Mouse (Mus musculus) hindlimb bud, embryonic 11.5 days (tissue): ENCODE results near the gene Gadl1.
"Not testable (repeated sequence)": the region's sequence is repeated elsewhere in the genome, so short reads cannot be mapped to it uniquely, and the experiment has no call there.

Source experiments
- DNase-seq: peaks from one replicate; pipeline ENCODE4 v3.0.0-alpha.2; 2012; ENCODE audit warnings: low read depth, low spot score; ENCODE audit errors: extremely low spot score

Gene Gadl1

GRCm38 (mm10) chr9:116017091-116017490 is 107.8 kb downstream of the Gadl1 start:
- DNase-seq: no peak

GRCm38 (mm10) chr9:116018586-116018985 is 109.3 kb downstream of the Gadl1 start:
- DNase-seq: no peak

GRCm38 (mm10) chr9:116025371-116025770 is 116.1 kb downstream of the Gadl1 start:
- DNase-seq: no peak

GRCm38 (mm10) chr9:116029076-116029475 is 119.8 kb downstream of the Gadl1 start:
- no peak for DNase-seq

GRCm38 (mm10) chr9:116032711-116033110 is 123.5 kb downstream of the Gadl1 start:
- DNase-seq: no peak

GRCm38 (mm10) chr9:116038275-116038674 is 129.0 kb downstream of the Gadl1 start:
- no peak for DNase-seq

- no peak for DNase-seq
Observed at GRCm38 (mm10) chr9:116039981-116040380, 130.7 kb downstream of the Gadl1 start.

- DNase-seq: not testable (repeated sequence)
Observed at GRCm38 (mm10) chr9:116040852-116041251, 131.6 kb downstream of the Gadl1 start.

- no peak for DNase-seq
Observed at GRCm38 (mm10) chr9:116041369-116041768, 132.1 kb downstream of the Gadl1 start.

DNA sequence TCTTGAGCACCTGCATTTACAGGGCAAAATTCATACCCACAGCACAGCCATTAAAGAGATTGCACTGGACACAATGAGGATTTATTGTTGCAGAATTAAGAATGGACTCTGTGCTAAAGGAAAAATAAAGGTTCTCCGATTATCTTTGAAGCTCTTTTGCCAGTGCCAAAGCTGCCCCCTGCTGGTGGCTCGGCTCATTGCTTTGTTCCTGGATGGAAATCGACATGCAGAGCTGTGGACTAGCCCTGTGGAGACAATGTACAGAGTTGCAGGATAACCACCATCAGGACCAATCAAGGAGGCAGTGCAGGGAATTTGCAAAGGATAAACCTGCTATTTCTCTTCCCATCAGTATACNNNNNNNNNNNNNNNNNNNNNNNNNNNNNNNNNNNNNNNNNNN is 132.5 kb downstream of the Gadl1 start:
- peak; percentile 60 for DNase-seq

GRCm38 (mm10) chr9:116049985-116050384 is 140.7 kb downstream of the Gadl1 start:
- DNase-seq: no peak

DNA sequence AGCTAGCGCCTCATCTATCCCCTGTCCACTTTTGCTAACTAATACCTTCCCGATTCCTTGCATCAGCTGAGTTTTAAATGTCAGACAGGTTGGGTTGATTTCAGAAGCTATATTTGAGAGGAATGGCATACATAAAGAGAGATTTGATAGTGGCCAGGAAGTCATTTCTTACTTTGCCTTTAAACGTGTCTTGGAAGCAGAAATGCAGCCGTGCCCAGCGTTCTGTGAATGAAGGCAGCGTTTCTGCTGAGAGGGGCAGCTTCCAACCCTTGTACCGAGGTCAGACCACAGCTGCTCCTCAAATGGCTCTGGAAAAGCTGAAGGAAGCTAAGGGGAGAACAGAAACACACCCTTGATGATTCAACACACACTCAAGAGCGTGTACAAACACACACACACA is 144.7 kb downstream of the Gadl1 start:
- no peak for DNase-seq

DNA sequence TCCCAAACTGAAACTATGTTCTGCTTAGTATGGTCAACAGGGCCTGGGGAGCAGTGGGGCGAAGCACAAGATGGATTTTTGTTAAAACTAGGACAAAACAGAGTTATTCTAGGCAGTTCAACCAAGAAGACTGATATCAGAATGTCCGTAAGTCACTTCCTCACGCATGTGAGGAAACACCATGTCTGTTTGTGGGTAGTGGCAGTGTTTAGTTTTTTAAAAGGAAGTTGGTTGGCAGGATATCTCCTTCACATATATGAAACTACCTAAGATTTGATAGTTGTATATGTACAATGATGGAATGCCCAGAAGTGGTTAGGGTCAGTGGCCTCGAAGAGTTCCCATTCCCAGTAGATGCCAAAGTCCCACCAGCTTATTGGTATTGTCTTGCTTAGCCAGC is 149.2 kb downstream of the Gadl1 start:
- no peak for DNase-seq

DNA sequence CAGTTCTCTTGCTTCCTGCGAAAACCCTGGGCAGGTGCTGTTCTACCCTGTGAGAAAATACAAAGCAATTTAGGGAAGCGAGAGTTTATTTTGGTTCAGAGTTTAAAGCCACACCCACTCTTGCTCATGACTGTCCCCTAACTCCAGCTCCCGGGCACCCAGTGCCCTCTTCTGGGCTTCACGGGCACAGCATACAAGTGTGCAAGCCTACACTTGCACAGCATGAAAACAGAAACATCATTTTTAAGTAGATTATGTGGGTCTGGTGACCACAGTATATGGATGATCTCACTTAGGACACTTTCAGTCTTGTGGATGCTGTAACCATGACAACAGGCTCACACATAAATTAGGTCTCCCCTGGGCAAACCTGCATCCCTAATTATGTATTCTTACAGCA is 149.9 kb downstream of the Gadl1 start:
- DNase-seq: no peak

GRCm38 (mm10) chr9:116060691-116061090 is 151.4 kb downstream of the Gadl1 start:
- DNase-seq: no peak

- DNase-seq: no peak
Observed at GRCm38 (mm10) chr9:116064774-116065173, 155.5 kb downstream of the Gadl1 start.

DNA sequence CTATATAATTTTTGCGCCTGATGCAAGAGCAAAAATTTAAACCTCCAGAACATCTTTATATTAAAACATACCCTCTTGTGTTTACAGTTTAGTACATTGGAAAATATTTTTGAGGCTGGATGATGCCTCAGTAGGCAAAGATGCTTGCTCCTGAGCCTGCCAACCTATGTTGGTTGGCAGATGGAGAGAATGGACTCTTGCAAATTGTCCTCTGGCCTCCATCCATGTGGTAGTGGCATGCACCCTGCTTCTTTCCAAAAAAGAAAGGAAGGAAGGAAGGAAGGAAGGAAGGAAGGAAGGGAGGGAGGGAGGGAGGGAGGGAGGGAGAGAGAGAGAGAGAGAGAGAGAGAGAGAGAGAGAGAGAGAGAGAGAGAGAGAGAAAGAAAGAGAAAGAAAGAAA is 162.3 kb downstream of the Gadl1 start:
- DNase-seq: not testable (repeated sequence)

GRCm38 (mm10) chr9:116076163-116076562 is 166.9 kb downstream of the Gadl1 start:
- DNase-seq: no peak

DNA sequence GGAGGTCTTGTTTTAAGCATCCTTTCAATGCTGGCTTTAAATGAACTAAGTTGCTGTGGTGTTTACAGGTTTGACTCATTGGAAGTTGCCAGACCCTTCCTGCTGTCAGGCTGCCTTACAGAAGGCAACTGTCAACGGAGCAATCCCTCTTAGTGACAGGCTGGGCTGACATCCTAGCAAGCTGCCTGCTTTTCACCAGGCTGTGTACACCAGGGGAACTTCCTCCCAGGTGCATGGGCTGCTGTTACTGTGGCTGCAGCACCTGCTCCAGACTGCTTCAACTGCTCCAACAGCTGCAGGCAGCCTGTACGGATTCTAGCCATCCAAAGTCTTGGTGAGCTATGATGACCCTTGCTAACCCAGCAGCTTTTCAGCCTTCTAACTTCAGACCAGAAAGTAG is 167.7 kb downstream of the Gadl1 start:
- DNase-seq: no peak

DNA sequence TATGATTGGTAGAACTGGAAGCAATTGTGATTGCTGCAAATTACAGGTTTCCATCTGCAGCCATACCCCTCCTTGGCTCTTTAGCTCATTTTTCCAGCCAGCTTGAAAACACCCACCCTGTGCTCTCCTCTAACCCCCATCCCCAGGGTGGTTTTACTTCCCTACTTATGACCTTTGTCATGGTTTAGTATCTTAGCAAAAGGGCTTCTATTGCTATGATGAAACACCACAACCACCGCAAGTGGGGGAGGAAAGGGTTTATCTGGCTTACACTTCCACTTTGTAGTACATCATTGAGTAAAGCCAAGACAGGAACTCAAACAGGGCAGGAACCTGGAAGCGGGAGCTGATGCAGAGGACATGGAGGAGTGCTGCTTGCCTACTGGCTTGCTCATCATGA is 168.2 kb downstream of the Gadl1 start:
- no peak for DNase-seq

- DNase-seq: no peak
Observed at GRCm38 (mm10) chr9:116081781-116082180, 172.5 kb downstream of the Gadl1 start.

DNA sequence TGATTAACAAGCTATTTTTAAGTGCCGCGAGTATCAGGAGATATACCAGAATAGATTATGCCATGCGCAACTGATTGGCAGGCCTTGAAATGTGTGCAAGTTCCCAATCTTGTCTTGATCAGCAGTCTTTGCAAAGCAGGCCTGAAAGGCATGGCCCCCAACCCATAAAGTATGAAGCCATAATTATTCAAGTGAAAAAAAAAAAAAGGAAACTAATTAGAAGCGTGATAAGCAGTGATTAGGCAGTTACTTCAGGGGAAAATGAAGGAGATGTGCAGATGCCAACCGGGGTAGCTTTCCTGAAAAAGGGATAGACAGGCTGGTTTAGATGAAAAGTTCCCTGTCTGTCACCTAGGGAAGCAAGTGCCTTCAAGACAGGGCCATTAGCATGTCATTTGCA is 174.0 kb downstream of the Gadl1 start:
- DNase-seq: no peak

- DNase-seq: no peak
Observed at GRCm38 (mm10) chr9:116083726-116084323, 174.6 kb downstream of the Gadl1 start.
